Mouse (Mus musculus) layer of hippocampus, postnatal 36 days (tissue): ENCODE results near the gene Cxcl13. TPM values are rescaled to one million over a fixed set of nuclear protein-coding genes. Genes with fewer than 3 reads are reported as not detected.

Experiments
- DNase-seq, 2 experiments: peaks; one replicate each; pipeline ENCODE4 v3.0.0; 2022
- total RNA-seq, 2 experiments: library from RNA; stranded (reverse); gene quantifications; 2 replicates each; pipeline ENCODE4 v1.2.3; 2021

Gene Cxcl13
- total RNA-seq, 2 experiments from 2014 or later, result not detected

GRCm38 (mm10) chr5:95991339-95992292, 34.9 kb downstream of the Cxcl13 start:
- no peak for DNase-seq

DNA sequence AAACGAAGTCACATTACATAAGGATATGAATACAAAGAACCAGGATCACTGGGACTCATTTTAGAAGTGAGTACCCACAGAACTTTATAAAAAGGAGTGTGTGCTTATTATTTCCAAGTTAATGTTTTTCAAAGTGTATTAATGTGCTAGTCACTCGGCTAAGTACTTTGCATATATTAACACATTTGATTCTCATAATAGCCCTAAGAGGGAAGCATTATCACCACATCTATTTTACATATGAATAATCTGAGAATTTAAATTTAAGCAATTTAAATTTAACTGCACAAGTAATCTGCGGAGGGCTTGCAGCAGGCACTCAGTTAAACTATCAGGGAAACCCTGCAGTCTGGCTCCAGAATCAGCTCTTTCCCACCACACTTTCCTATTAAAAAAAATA, 40.5 kb downstream of the Cxcl13 start:
- no peak for DNase-seq

GRCm38 (mm10) chr5:96003348-96003747, 46.6 kb downstream of the Cxcl13 start:
- DNase-seq, result no peak

- no peak for DNase-seq
Observed at GRCm38 (mm10) chr5:96008274-96008842, 51.6 kb downstream of the Cxcl13 start.

GRCm38 (mm10) chr5:96009076-96009475, 52.3 kb downstream of the Cxcl13 start:
- DNase-seq, result no peak

Other genes starting within 250 kb of the Cxcl13 start
- not detected for gene Gm7978, start 220.8 kb upstream of the Cxcl13 start, total RNA-seq
- not detected for gene Gm7982, start 214.9 kb upstream of the Cxcl13 start, total RNA-seq
- not detected for gene E330014E10Rik, start 181.0 kb upstream of the Cxcl13 start, total RNA-seq
- gene Cnot6l, start 207.2 kb downstream of the Cxcl13 start, total RNA-seq, result 10 to 100 TPM; 72.8 to 87.4 TPM